Mouse (Mus musculus): ENCODE data around the gene Erich6b.

Erich6b gene

GRCm38 (mm10) chr14:75708986-75709385 lies 66.9 kb downstream of the Erich6b start:
- no peak for DNase-seq

- DNase-seq: no peak
Measured at GRCm38 (mm10) chr14:75711731-75712130, 69.7 kb downstream of the Erich6b start.

- no peak for DNase-seq
Measured at GRCm38 (mm10) chr14:75712687-75713086, 70.6 kb downstream of the Erich6b start.

DNA sequence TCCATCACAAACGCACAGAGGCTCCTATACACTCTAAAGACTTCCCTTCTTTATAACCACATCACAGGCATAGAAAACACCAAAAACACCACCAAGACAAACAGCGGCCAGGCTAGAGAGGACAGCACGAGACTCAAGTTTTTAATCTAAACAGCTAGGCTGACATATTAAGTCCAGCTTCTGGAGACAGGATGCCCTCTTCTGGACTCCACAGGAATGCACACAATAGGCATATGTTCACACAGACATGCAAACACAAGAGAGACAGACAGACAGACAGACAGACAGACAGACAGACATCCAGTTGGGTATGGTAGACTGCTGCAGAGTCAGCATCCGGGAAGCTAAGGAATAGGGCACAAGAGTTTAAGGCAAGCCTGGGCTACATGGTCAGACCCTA lies 71.6 kb downstream of the Erich6b start:
- peak; percentile 27 for DNase-seq

DNA sequence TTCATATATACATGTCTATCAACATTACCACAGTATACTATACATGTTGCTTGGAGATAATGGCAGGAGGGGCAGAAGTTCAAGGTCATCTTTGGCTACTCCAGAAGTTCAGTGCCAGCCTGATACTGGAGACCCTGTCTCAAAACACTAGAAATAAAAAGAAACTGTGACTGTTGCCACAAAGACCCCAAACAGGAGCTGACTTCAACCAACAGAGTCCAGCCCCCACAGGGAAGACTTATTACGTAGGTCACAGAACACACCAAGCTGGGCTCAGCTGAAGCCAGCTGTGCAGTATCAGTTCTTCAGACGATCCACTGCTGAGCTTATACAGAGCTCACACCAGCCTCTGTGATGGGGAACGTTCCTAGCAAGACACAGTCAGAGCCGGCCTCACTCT lies 74.4 kb downstream of the Erich6b start:
- no peak for DNase-seq
